Mouse (Mus musculus): Measurements from ENCODE around the gene Gimap8. TPM values are rescaled to one million over a fixed set of nuclear protein-coding genes. Genes with fewer than 3 reads are reported as not detected.

Gene Gimap8
- total RNA-seq, 2 experiments from 2014 or later: 6.7 to 6.8 TPM

GRCm38 (mm10) chr6:48636515-48636914 is 10.5 kb upstream of the Gimap8 start:
- DNase-seq: peak in 1 of 2 experiments; percentile 38
- intact Hi-C loops (cut with DNase I): no loop called here

DNA sequence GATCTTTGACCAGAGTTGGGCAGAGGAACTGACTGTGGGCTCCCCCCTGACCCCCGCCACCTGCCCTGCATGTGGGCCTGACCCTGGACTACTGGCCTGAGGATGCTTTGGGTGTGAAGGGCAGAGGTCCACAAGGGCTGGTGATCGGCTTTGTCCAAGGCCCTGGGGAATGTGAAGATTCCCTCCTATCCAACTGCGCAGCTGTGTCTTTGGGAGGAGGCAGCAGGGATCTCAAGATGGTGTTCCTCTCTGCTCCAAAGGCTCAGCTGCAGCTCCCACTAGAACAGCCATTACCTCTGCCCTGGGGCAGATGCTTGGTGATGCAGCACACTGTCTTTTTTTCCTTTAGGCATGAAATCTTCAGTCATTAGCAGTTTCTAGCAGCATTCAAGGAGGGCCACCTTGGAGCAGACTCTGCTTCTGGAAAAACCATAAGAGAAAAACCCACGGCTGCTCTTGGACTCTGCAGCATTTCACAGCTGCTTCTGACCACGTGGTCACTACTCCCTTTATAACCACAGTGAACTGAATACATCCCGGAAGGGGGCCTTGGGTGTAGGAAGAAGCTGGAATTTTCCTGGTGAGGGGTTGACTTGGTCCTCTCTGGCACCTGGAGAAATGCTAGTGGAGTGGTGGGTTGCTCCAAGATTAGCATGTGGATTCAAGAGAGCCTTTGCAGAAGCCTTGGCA is 9.1 kb upstream of the Gimap8 start:
- intact Hi-C loops (cut with DNase I): no loop called here
- DNase-seq: no peak

DNA sequence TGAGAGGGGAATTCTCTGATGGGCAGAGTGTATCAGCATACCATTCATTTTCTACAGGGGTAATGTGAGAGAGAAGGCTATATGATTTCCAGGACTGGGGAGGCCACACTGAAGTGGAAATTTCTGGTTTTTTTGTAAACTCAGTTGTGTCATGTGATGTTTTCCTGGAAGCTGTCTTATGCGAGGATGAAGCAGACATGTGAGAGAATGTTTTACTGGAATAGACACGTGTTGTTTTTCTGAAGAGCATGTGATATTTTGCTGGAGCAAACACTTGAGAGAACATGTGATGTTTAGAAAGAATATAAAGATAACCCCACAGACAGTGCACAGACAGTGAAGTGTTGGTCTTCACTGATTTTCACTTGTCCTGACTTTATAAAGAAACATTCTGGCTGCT is 8.5 kb upstream of the Gimap8 start:
- intact Hi-C loops (cut with DNase I): no loop called here
- DNase-seq: no peak

GRCm38 (mm10) chr6:48641391-48641790 is 5.6 kb upstream of the Gimap8 start:
- intact Hi-C loops (cut with DNase I): loop anchor here (10.0 kb wide), 1 partner anchor 313 kb away; no protein-coding TSS in a partner anchor

GRCm38 (mm10) chr6:48642764-48643292 is 4.2 kb upstream of the Gimap8 start:
- peak in 1 of 2 experiments; percentile 19 for DNase-seq
- intact Hi-C loops (cut with DNase I): loop anchor here (1.0 to 10.0 kb wide), 4 partner anchors 60 to 466 kb away; no protein-coding TSS in a partner anchor

More at GRCm38 (mm10) chr6:48641391-48641790, 5.6 kb upstream of the Gimap8 start:
- no peak for DNase-seq

DNA sequence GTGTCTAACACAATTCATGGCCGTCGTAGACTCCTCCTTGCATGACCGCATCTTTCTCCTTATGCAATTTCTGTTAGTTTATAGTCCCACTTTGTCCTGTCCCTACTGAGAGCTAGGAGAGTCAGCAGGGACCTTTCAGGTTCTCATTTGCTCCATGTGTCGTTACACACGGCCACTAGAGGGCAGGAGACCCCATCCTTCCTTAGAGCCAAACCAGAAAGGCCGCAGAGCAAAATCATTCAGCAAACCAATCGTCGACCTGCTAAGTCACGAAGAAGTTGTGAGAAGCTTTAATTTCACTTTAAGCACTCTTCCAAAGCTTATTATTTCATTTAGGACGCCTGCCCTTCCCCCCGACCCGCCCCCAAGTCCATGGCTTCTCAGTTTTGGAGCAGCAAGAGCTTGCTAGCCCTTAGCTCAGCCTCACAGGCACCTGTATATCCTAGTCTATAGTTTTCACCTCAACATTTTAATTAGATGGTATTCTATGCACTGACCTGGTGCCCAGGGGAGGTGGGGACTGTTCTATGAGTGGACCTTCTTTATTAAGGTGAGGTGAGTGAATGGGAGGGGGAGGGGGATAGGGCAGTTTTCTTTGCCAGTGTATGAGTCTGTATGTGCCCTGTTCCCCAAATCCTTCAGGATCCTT is 1.2 kb upstream of the Gimap8 start:
- intact Hi-C loops (cut with DNase I): loop anchor here (1.0 to 10.0 kb wide), 5 partner anchors 101 to 309 kb away; partner anchors contain the start of gene Gimap5

DNA sequence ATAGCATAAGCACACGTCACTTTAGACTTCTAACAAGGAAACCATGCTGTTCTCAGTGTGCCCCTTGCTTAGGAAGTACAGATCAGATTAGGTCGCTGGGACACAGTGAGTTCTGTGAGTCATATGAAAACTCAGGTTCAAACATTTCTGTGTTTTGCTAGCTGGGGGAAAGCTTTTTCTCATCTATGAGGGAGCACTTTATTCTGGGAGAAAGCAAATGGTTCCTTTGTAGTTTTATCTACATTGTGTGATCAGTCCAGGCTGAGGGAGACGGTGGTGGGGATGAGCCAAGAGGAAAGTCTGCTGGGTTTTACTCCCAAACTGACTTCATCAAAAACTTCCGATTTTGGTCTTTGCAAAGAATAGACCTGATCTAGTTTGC is 734 bp upstream of the Gimap8 start:
- intact Hi-C loops (cut with DNase I): loop anchor here (2.0 to 10.0 kb wide), 3 partner anchors 101 to 309 kb away; partner anchors contain the start of gene Gimap5
- no peak for DNase-seq

More for the DNA sequence above, 1.2 kb upstream of the Gimap8 start:
- peak; percentile 75 to 80 for DNase-seq

- no peak for DNase-seq
- intact Hi-C loops (cut with DNase I): loop anchor here (1.0 to 10.0 kb wide), 5 partner anchors 27 to 307 kb away; partner anchors contain the start of gene Gimap5
These were observed 577 bp downstream of the Gimap8 start for GRCm38 (mm10) chr6:48647611-48648010.

- no peak for DNase-seq
These were observed 1.7 kb downstream of the Gimap8 start for GRCm38 (mm10) chr6:48648779-48649178.

GRCm38 (mm10) chr6:48650041-48650440 is 3.0 kb downstream of the Gimap8 start:
- intact Hi-C loops (cut with DNase I): no loop called here
- DNase-seq: no peak

More at GRCm38 (mm10) chr6:48648779-48649178, 1.7 kb downstream of the Gimap8 start:
- intact Hi-C loops (cut with DNase I): loop anchor here (2.0 to 10.0 kb wide), 3 partner anchors 26 to 306 kb away; no protein-coding TSS in a partner anchor

DNA sequence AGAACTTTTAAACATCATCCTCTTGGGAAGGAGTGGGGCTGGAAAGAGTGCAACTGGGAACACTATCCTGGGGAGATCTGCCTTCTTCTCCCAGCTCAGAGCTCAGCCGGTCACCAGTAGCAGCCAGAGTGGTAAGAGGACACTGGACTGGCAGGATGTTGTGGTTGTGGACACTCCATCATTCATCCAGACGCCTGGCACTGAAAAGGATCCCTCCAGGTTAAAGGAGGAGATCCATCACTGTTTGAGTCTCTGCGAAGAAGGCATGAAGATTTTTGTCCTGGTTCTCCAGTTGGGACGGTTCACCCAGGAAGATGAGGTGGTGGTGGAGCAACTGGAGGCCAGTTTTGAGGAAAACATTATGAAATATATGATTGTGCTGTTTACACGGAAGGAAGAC is 11.7 kb downstream of the Gimap8 start:
- intact Hi-C loops (cut with DNase I): no loop called here
- DNase-seq: no peak

- no peak for DNase-seq
- intact Hi-C loops (cut with DNase I): loop anchor here (5.0 kb wide), 1 partner anchor 293 kb away; no protein-coding TSS in a partner anchor
These were observed 17.7 kb downstream of the Gimap8 start for GRCm38 (mm10) chr6:48664750-48665149.

- intact Hi-C loops (cut with DNase I): loop anchor here (5.0 kb wide), 1 partner anchor 292 kb away; no protein-coding TSS in a partner anchor
- DNase-seq: no peak
These were observed 18.4 kb downstream of the Gimap8 start for GRCm38 (mm10) chr6:48665471-48665870.

DNA sequence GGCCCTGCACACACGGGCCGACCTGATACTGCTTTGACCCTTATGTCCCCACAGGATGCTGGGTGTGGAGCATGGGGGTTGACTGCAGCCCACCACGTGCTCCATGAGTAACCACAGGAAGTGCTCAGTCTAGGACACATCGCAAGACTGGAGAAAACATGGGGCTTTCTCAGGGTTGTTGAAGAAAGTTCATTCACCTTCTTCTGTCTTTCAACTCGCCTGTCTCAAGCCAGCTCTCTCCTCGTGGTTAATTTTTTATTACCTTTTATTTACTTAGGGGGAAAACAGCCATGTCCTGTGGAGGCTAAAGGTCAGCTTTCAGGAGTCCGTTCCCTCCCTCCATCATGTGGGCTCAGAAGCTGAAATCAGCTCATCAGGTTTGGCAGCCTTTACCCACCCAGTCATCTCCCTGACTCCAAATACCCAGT is 19.1 kb downstream of the Gimap8 start:
- intact Hi-C loops (cut with DNase I): loop anchor here (5.0 kb wide), 1 partner anchor 291 kb away; no protein-coding TSS in a partner anchor
- no peak for DNase-seq

GRCm38 (mm10) chr6:48668022-48668421 is 21.0 kb downstream of the Gimap8 start:
- no peak for DNase-seq
- intact Hi-C loops (cut with DNase I): loop anchor here (5.0 kb wide), 1 partner anchor 289 kb away; no protein-coding TSS in a partner anchor

GRCm38 (mm10) chr6:48669446-48669969 is 22.5 kb downstream of the Gimap8 start:
- no peak for DNase-seq
- intact Hi-C loops (cut with DNase I): loop anchor here (5.0 kb wide), 1 partner anchor 288 kb away; no protein-coding TSS in a partner anchor

- no peak for DNase-seq
- intact Hi-C loops (cut with DNase I): loop anchor here (2.0 kb wide), 1 partner anchor 26 kb away; no protein-coding TSS in a partner anchor
These were observed 27.4 kb downstream of the Gimap8 start for GRCm38 (mm10) chr6:48674291-48675058.

GRCm38 (mm10) chr6:48675400-48675930 is 28.4 kb downstream of the Gimap8 start:
- intact Hi-C loops (cut with DNase I): loop anchor here (2.0 kb wide), 1 partner anchor 27 kb away; no protein-coding TSS in a partner anchor
- no peak for DNase-seq
